Mouse (Mus musculus): ENCODE results near the gene 9530077C05Rik. TPM values are rescaled to one million over a fixed set of nuclear protein-coding genes. Genes with fewer than 3 reads are reported as not detected.

The 9530077C05Rik gene
- polyA plus RNA-seq, 1 experiment from 2014 or later = 6.5 TPM

DNA sequence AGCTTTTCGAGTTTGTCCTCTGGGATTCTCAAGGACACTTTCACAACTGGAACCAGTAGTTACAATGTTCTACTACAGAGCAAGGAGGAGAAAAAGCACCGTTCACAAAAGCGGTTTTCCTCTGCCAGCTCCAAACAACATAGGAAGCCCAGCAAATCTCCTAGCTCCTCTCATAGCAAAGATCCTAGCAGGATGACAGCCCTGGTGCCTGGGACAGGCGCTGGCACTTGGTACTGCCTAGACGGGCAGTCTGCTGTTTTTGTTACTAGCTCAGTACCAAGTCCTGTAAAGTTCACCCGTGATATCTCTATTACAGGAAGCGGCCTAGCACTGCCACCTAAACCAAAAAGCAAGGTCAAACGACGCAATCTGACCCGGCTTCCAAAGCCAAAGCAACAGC is 12.9 kb downstream of the 9530077C05Rik start:
- no peak for DNase-seq (ENCODE audit: low spot score)
- Histone ChIP-seq H3K36me3 (no peaks in the 10 kb centered on the region), H3K27me3 (ENCODE audit: low read depth, poor library complexity, severe bottlenecking) (no peaks in the 10 kb centered on the region), H3K27ac (no peak overlapping the region), H3K4me3 (no peak overlapping the region), H3K9me3 (replicated peaks) (no peaks in the 10 kb centered on the region), H3K4me1 (peaks cover 27% of the 10 kb centered on the region)
- WGBS = 79% methylated on average over 10 of the region's 10 CpGs

DNA sequence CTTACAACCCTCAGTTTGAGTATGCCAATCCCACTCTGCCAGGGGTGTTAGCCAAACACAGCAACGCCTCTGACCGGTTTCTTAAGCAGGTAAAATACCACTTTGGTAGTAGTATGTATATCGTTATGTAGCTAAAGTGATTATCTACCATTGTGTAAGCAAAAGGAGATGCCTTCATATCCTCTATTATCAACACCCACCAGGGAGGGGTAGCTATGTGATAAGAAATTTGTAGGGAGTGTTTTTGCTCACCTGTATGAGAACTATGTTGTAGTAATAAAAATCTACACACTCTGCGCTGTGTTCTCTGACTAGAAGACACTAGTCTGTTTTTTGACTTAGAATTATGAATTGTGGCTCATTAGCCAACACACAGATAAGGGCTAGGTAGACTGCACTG is 13.4 kb downstream of the 9530077C05Rik start:
- H3K27ac ChIP-seq = no peak overlapping the region
- 94% methylated on average over 4 of the region's 4 CpGs for WGBS
- H3K4me1 ChIP-seq = peaks cover 32% of the 10 kb centered on the region

GRCm38 (mm10) chr9:22428028-22428665 is 16.8 kb downstream of the 9530077C05Rik start:
- Histone ChIP-seq H3K27ac (peak overlapping the region; percentile 67), H3K4me3 (no peak overlapping the region), H3K4me1 (peaks cover 45% of the 10 kb centered on the region), H3K27me3 (ENCODE audit: low read depth, poor library complexity, severe bottlenecking) (no peaks in the 10 kb centered on the region), H3K36me3 (no peaks in the 10 kb centered on the region), H3K9me3 (replicated peaks) (no peaks in the 10 kb centered on the region)
- DNase-seq (ENCODE audit: low spot score) = peak; percentile 40
- 19% methylated on average over 4 of the region's 4 CpGs for WGBS

More for the DNA sequence above, 13.4 kb downstream of the 9530077C05Rik start:
- no peak for DNase-seq (ENCODE audit: low spot score)
- no peaks in the 10 kb centered on the region for H3K36me3 ChIP-seq
- no peak overlapping the region for H3K4me3 ChIP-seq
- no peaks in the 10 kb centered on the region for H3K9me3 ChIP-seq (replicated peaks)
- no peaks in the 10 kb centered on the region for H3K27me3 ChIP-seq (ENCODE audit: low read depth, poor library complexity, severe bottlenecking)

DNA sequence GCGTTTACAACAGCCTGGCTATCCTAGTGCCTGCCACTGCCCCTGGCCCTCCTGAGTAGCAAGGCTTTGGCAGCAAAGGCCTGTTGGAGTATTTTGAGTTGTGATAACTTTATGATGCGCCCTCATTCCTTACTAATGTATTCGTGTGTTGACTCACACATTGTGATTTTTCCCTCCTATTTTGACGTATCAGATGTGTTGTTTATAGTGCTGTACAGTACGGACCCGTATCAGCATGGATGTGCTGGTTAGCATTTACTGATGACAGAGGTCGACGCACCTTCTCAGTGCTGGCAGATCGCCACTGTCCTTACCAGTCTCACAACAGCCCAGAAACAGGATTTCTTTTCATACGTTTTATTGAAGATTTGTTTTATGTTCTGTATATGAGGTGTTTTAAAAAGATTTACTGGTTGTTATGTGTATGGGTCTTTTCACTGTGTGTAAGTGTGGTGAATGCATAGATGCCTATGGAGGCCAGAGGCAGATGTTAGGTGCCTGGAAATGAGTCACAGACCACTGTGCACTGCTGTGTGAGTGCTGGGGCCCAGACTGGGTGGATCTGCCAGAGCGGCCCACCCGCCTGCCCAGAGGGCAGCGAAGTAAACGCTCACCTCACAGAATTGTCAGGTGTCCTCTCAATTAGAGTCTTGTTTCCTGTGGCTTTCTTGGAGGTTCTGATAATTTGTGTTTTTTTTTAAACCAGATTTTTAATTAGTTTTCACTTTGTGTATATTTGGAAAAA is 17.5 kb downstream of the 9530077C05Rik start:
- Histone ChIP-seq H3K27me3 (ENCODE audit: low read depth, poor library complexity, severe bottlenecking) (no peaks in the 10 kb centered on the region), H3K9me3 (replicated peaks) (no peaks in the 10 kb centered on the region), H3K4me1 (peaks cover 40% of the 10 kb centered on the region), H3K36me3 (no peaks in the 10 kb centered on the region), H3K27ac (peak overlapping the region; percentile 66; the same call in 1 of the 2 replicates), H3K4me3 (no peak overlapping the region)
- DNase-seq (ENCODE audit: low spot score) = no peak
- 81% methylated on average over 14 of the region's 14 CpGs for WGBS

GRCm38 (mm10) chr9:22429533-22430241 is 18.4 kb downstream of the 9530077C05Rik start:
- Histone ChIP-seq H3K4me1 (peaks cover 35% of the 10 kb centered on the region), H3K9me3 (replicated peaks) (no peaks in the 10 kb centered on the region), H3K36me3 (no peaks in the 10 kb centered on the region), H3K4me3 (no peak overlapping the region), H3K27me3 (ENCODE audit: low read depth, poor library complexity, severe bottlenecking) (no peaks in the 10 kb centered on the region), H3K27ac (peak overlapping the region; percentile 56; the same call in 1 of the 2 replicates)
- DNase-seq (ENCODE audit: low spot score) = no peak
- WGBS = 71% methylated on average over 15 of the region's 15 CpGs

- WGBS = 39% methylated on average over 5 of the region's 5 CpGs
- no peaks in the 10 kb centered on the region for H3K36me3 ChIP-seq
- H3K27ac ChIP-seq = no peak overlapping the region
- peaks cover 35% of the 10 kb centered on the region for H3K4me1 ChIP-seq
- no peaks in the 10 kb centered on the region for H3K9me3 ChIP-seq (replicated peaks)
- DNase-seq (ENCODE audit: low spot score) = peak; percentile 49
- H3K27me3 ChIP-seq (ENCODE audit: low read depth, poor library complexity, severe bottlenecking) = no peaks in the 10 kb centered on the region
- no peak overlapping the region for H3K4me3 ChIP-seq
These were observed 19.1 kb downstream of the 9530077C05Rik start for GRCm38 (mm10) chr9:22430315-22430840.

DNA sequence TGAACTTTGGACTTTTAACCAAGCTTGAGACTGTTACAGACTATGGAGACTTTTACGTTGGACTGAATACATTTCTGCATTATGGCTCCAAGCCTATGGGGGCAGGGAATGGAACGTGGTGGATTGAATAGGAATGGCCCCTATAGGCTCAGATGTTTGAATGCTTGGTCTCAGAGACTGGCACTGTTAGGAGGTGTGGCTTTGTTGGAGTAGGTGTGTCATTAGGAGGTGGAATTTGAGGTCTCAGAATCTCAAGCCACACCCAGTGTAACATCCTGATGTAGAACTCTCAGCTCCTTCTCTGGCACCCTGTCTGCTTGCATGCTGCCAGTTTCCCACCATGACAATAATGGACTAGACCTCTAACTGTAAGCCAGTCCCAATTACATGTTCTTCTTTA is 21.9 kb downstream of the 9530077C05Rik start:
- Histone ChIP-seq H3K27me3 (ENCODE audit: low read depth, poor library complexity, severe bottlenecking) (no peaks in the 10 kb centered on the region), H3K36me3 (no peaks in the 10 kb centered on the region), H3K27ac (no peak overlapping the region), H3K9me3 (replicated peaks) (no peaks in the 10 kb centered on the region), H3K4me1 (peaks cover 28% of the 10 kb centered on the region), H3K4me3 (no peak overlapping the region)
- no peak for DNase-seq (ENCODE audit: low spot score)
- 80% methylated on average over 2 of the region's 2 CpGs for WGBS

DNA sequence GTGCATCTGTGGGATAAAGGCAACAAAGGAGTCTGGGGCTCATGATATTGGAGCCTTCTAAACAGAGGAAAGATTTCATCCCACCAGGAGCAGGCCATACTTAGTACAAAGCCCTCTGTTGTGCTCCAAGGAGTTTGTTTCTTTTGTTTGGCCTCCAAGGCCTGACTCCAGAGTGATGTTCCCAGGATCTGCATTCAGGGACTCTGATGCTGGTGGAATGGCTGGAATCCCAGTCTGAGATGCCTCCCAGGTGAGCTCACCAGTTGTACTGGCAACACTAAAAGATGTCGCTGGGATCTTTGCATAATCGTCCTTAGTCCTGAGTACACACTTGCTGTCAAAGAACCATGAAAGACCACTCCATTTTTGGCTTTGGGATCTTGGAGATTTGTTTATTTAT is 22.8 kb downstream of the 9530077C05Rik start:
- Histone ChIP-seq H3K9me3 (replicated peaks) (no peaks in the 10 kb centered on the region), H3K4me1 (peaks cover 19% of the 10 kb centered on the region), H3K27ac (no peak overlapping the region), H3K27me3 (ENCODE audit: low read depth, poor library complexity, severe bottlenecking) (no peaks in the 10 kb centered on the region), H3K36me3 (no peaks in the 10 kb centered on the region), H3K4me3 (no peak overlapping the region)
- DNase-seq (ENCODE audit: low spot score) = no peak
- 91% methylated on average over 2 of the region's 2 CpGs for WGBS

GRCm38 (mm10) chr9:22438826-22439225 is 27.5 kb downstream of the 9530077C05Rik start:
- Histone ChIP-seq H3K36me3 (peaks cover 6% of the 10 kb centered on the region), H3K4me1 (no peaks in the 10 kb centered on the region), H3K4me3 (no peak overlapping the region), H3K9me3 (replicated peaks) (no peaks in the 10 kb centered on the region), H3K27ac (no peak overlapping the region), H3K27me3 (ENCODE audit: low read depth, poor library complexity, severe bottlenecking) (no peaks in the 10 kb centered on the region)
- WGBS = 76% methylated on average over 1 of the region's 1 CpGs
- DNase-seq (ENCODE audit: low spot score) = no peak

- WGBS = 92% methylated on average over 10 of the region's 10 CpGs
- no peaks in the 10 kb centered on the region for H3K9me3 ChIP-seq (replicated peaks)
- no peaks in the 10 kb centered on the region for H3K27me3 ChIP-seq (ENCODE audit: low read depth, poor library complexity, severe bottlenecking)
- H3K4me1 ChIP-seq = no peaks in the 10 kb centered on the region
- no peak overlapping the region for H3K4me3 ChIP-seq
- H3K36me3 ChIP-seq = peaks cover 29% of the 10 kb centered on the region
- H3K27ac ChIP-seq = no peak overlapping the region
- no peak for DNase-seq (ENCODE audit: low spot score)
These were observed 31.8 kb downstream of the 9530077C05Rik start for GRCm38 (mm10) chr9:22443157-22443556.

- Histone ChIP-seq H3K4me3 (no peak overlapping the region), H3K27me3 (ENCODE audit: low read depth, poor library complexity, severe bottlenecking) (no peaks in the 10 kb centered on the region), H3K9me3 (replicated peaks) (no peaks in the 10 kb centered on the region), H3K4me1 (no peaks in the 10 kb centered on the region), H3K36me3 (peaks cover 49% of the 10 kb centered on the region), H3K27ac (no peak overlapping the region)
- WGBS = 75% methylated on average over 1 of the region's 1 CpGs
- DNase-seq (ENCODE audit: low spot score) = no peak
These were observed 33.8 kb downstream of the 9530077C05Rik start for GRCm38 (mm10) chr9:22445123-22445522.

DNA sequence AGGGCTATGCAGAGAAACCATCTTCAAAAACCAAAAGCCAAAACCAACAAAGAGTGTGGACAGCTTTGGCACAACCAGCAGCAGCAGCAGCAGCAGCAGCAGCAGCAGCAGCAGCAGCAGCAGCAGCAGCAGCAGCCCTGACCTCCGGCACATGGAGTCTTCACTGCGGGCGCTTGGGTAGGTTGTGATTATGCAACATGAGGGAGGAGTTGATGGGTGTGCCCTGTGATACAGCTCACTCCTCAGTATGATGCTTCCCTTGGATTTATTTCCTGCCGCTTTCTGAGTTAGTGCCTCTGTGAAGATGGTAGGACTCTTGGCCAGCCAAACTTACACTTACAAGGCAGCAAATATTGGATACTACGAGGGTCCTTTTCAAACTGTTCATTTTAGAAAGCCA is 35.9 kb downstream of the 9530077C05Rik start:
- WGBS = 93% methylated on average over 5 of the region's 5 CpGs
- H3K27me3 ChIP-seq (ENCODE audit: low read depth, poor library complexity, severe bottlenecking) = no peaks in the 10 kb centered on the region

GRCm38 (mm10) chr9:22448420-22448819 is 37.1 kb downstream of the 9530077C05Rik start:
- no peak overlapping the region for H3K27ac ChIP-seq
- H3K27me3 ChIP-seq (ENCODE audit: low read depth, poor library complexity, severe bottlenecking) = no peaks in the 10 kb centered on the region
- no peak for DNase-seq (ENCODE audit: low spot score)
- WGBS = 84% methylated on average over 13 of the region's 13 CpGs
- H3K4me3 ChIP-seq = no peak overlapping the region
- no peaks in the 10 kb centered on the region for H3K4me1 ChIP-seq
- peaks cover 76% of the 10 kb centered on the region for H3K36me3 ChIP-seq
- H3K9me3 ChIP-seq (replicated peaks) = no peaks in the 10 kb centered on the region

More for the DNA sequence above, 35.9 kb downstream of the 9530077C05Rik start:
- H3K36me3 ChIP-seq = peaks cover 64% of the 10 kb centered on the region
- H3K9me3 ChIP-seq (replicated peaks) = no peaks in the 10 kb centered on the region
- no peak for DNase-seq (ENCODE audit: low spot score)
- H3K4me1 ChIP-seq = no peaks in the 10 kb centered on the region
- no peak overlapping the region for H3K4me3 ChIP-seq
- no peak overlapping the region for H3K27ac ChIP-seq
